Mouse (Mus musculus): Measurements from ENCODE around the gene Arhgef40. TPM values are rescaled to one million over a fixed set of nuclear protein-coding genes. Genes with fewer than 3 reads are reported as not detected.
A peak's percentile ranks its signal among the peaks of the same experiment; 100 is the strongest.

Gene Arhgef40
- total RNA-seq (2021) = 10 to 100 TPM in 1 of 2 experiments, 1 to 10 TPM in 1; 9.6 to 14.1 TPM
- long read RNA-seq, experiment 1, full-length matches to known transcripts = 5 of 14 reads
- long read RNA-seq, experiment 1, partial matches to known transcripts = 5 of 14 reads
- long read RNA-seq, experiment 1, other reads (novel, unspliced or antisense) = 4 of 14 reads
- long read RNA-seq, experiment 2, full-length matches to known transcripts = 4 of 12 reads
- long read RNA-seq, experiment 2, partial matches to known transcripts = 5 of 12 reads
- long read RNA-seq, experiment 2, other reads (novel, unspliced or antisense) = 3 of 12 reads

GRCm38 (mm10) chr14:51984247-51985231, at the start of gene Arhgef40:
TSS of gene Arhgef40 (plus strand) at chr14:51984719.
- peak within 1 kb of the TSS; percentile 86 for H3K4me3 ChIP-seq
- intact Hi-C loops (cut with DNase I) = loop anchor here (2.0 to 5.0 kb wide), 2 partner anchors 42 to 72 kb away; no protein-coding TSS in a partner anchor
- no peak for TF ChIP-seq CTCF (IDR thresholded peaks at IDR 0.05)
- peak; percentile 90 for DNase-seq
- H3K27ac ChIP-seq = peak within 1 kb of the TSS; percentile 89

- intact Hi-C loops (cut with DNase I) = no loop called here
- no peak overlapping the region for H3K27ac ChIP-seq
- H3K4me3 ChIP-seq = no peak overlapping the region
- no peak for TF ChIP-seq CTCF (IDR thresholded peaks at IDR 0.05)
- DNase-seq = no peak
Observed at GRCm38 (mm10) chr14:51939005-51939404, 45.5 kb upstream of the Arhgef40 start.

GRCm38 (mm10) chr14:51940944-51941560, 43.5 kb upstream of the Arhgef40 start:
- peak overlapping the region; percentile 60 for H3K4me3 ChIP-seq

GRCm38 (mm10) chr14:51941577-51941976, 42.9 kb upstream of the Arhgef40 start:
- no peak for TF ChIP-seq CTCF (IDR thresholded peaks at IDR 0.05)
- DNase-seq = no peak
- intact Hi-C loops (cut with DNase I) = loop anchor here (5.0 kb wide), 1 partner anchor 46 kb away; no protein-coding TSS in a partner anchor
- peak overlapping the region; percentile 60 for H3K4me3 ChIP-seq
- H3K27ac ChIP-seq = peak overlapping the region; percentile 91

More at GRCm38 (mm10) chr14:51940944-51941560, 43.5 kb upstream of the Arhgef40 start:
- intact Hi-C loops (cut with DNase I) = loop anchor here (5.0 kb wide), 1 partner anchor 46 kb away; no protein-coding TSS in a partner anchor
- peak overlapping the region; percentile 91 for H3K27ac ChIP-seq
- TF ChIP-seq CTCF (IDR thresholded peaks at IDR 0.05) = no peak
- peak; percentile 78 for DNase-seq

- H3K27ac ChIP-seq = peak overlapping the region; percentile 91
- peak overlapping the region; percentile 60; the same call in 1 of the 2 replicates for H3K4me3 ChIP-seq
- intact Hi-C loops (cut with DNase I) = loop anchor here (5.0 kb wide), 1 partner anchor 45 kb away; no protein-coding TSS in a partner anchor
- no peak for TF ChIP-seq CTCF (IDR thresholded peaks at IDR 0.05)
- no peak for DNase-seq
Observed at GRCm38 (mm10) chr14:51942236-51942635, 42.3 kb upstream of the Arhgef40 start.

GRCm38 (mm10) chr14:51943336-51943735, 41.2 kb upstream of the Arhgef40 start:
- intact Hi-C loops (cut with DNase I) = loop anchor here (5.0 kb wide), 1 partner anchor 44 kb away; no protein-coding TSS in a partner anchor
- no peak for TF ChIP-seq CTCF (IDR thresholded peaks at IDR 0.05)
- peak; percentile 37 for DNase-seq
- Histone ChIP-seq H3K4me3 (peak overlapping the region; percentile 26; the same call in 1 of the 2 replicates), H3K27ac (no peak overlapping the region)

- Histone ChIP-seq H3K27ac (no peak overlapping the region), H3K4me3 (no peak overlapping the region)
- intact Hi-C loops (cut with DNase I) = no loop called here
- no peak for DNase-seq
- no peak for TF ChIP-seq CTCF (IDR thresholded peaks at IDR 0.05)
Observed at GRCm38 (mm10) chr14:51960316-51960715, 24.2 kb upstream of the Arhgef40 start.

- no peak overlapping the region for H3K27ac ChIP-seq
- intact Hi-C loops (cut with DNase I) = no loop called here
- DNase-seq = no peak
- TF ChIP-seq CTCF (IDR thresholded peaks at IDR 0.05) = no peak
- H3K4me3 ChIP-seq = no peak overlapping the region
Observed at GRCm38 (mm10) chr14:51967400-51967799, 17.1 kb upstream of the Arhgef40 start.

- intact Hi-C loops (cut with DNase I) = no loop called here
- Histone ChIP-seq H3K27ac (no peak overlapping the region), H3K4me3 (no peak overlapping the region)
- no peak for DNase-seq
- TF ChIP-seq CTCF (IDR thresholded peaks at IDR 0.05) = no peak
Observed at GRCm38 (mm10) chr14:51979252-51979651, 5.3 kb upstream of the Arhgef40 start.

- intact Hi-C loops (cut with DNase I) = no loop called here
- TF ChIP-seq CTCF (IDR thresholded peaks at IDR 0.05) = peak; percentile 22
- H3K27ac ChIP-seq = no peak overlapping the region
- no peak for DNase-seq
- no peak overlapping the region for H3K4me3 ChIP-seq
Observed at GRCm38 (mm10) chr14:51983251-51983650, 1.3 kb upstream of the Arhgef40 start.

- peak overlapping the region; percentile 89 for H3K27ac ChIP-seq
Observed at GRCm38 (mm10) chr14:51983855-51984246, 668 bp upstream of the Arhgef40 start.

More at GRCm38 (mm10) chr14:51983855-51984246, 668 bp upstream of the Arhgef40 start:
- DNase-seq = no peak
- no peak for TF ChIP-seq CTCF (IDR thresholded peaks at IDR 0.05)
- intact Hi-C loops (cut with DNase I) = loop anchor here (2.0 kb wide), 1 partner anchor 71 kb away; no protein-coding TSS in a partner anchor
- peak overlapping the region; percentile 86 for H3K4me3 ChIP-seq

All from gastrocnemius, adult 2 months (tissue).